Mouse (Mus musculus) R1 (cell line): ENCODE measurements around the gene Ntm.

ENCODE experiments used
- DNase-seq: peaks from one replicate; pipeline ENCODE4 v3.0.0-alpha.2; 2018; ENCODE audit warnings: low read depth, low spot score

The Ntm gene

GRCm38 (mm10) chr9:29181661-29182060 lies 781.3 kb downstream of the Ntm start:
- DNase-seq, result no peak

DNA sequence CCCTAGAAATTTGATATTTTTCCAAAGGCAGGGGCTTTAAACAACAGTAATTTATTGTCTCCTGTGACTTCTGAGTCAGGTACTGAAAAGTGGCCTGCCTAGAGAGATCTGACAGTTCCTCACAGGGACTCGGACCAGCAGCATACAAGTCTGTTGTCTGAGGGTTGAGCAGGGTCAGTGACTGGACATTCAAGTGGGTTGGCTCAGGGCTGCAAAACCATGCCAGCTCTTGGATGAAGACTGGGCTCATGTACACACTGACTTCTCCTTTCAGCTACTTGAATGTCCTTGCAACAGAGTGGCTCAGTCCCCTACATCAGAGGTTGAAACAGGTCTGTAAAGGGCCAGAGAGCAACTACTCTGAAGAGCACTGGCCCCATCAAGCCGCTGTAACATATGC lies 797.2 kb downstream of the Ntm start:
- DNase-seq, result no peak

GRCm38 (mm10) chr9:29161059-29161642 lies 801.8 kb downstream of the Ntm start:
- no peak for DNase-seq

DNA sequence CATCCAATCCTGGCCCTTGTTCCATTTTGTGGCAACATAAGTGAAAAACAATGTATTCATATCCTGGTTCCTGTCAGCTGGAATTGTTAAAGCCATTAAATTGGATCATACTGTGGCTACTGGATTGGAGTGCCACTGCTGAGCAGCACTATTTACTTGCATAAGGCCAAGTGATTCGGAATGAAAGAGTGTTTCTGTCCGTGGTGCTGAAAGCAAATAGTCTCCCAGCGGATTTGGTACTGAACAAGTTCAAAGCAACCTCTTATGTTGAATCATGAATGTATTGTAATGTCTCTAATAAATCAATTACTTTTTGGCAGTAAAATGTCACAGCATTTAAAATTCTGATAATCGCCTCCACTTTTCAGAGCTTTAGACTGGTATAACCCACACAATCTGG lies 817.0 kb downstream of the Ntm start:
- DNase-seq, result peak; percentile 62

DNA sequence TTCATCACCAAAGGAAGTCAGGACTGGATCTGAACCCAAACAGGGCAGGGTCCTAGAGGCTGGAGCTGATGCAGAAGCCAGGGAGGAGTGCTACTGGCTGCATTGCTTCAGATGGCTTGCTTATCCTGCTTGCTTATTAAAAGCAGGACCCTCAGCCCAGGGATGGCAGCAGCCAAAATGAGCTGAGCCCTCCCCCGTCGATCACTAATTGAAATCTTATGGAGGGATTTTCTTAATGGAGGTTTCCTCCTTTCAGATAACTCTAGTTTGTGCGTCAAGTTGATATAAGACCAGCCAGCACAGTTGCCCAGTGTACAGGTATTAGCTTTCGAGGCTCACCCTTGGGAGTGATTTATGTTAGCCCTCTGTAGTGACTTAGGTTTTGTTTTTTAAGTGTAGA lies 826.9 kb downstream of the Ntm start:
- DNase-seq, result no peak

DNA sequence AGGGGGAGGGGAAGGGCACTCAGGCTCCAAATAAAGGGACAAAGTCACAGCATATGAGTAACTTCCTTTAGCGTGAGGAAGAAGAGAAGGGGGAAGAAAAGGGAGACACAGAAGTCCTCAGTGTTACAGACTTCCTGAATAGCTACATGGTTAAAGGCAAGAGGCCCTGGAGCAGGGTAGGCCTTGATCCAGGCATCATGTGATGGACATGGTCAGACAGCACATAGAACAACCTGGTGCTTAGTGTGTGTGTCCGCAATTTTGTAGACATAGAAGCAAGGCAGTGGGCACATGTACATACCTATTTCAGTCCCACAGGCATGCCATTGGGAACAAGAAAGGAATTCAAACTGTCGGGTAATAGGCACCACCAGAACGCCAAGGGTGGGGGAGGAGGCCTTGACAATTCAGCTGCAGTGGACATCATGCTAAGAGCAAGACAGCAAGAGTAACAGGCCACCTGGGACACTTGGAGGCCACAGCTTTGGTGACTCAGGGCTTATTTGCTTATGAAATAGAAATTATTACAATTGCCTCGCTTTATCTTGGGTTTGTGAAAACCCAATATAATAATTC lies 832.1 kb downstream of the Ntm start:
- DNase-seq, result no peak

- no peak for DNase-seq
These were observed 832.6 kb downstream of the Ntm start for GRCm38 (mm10) chr9:29130316-29130715.

- no peak for DNase-seq
These were observed 834.5 kb downstream of the Ntm start for GRCm38 (mm10) chr9:29128416-29128815.

DNA sequence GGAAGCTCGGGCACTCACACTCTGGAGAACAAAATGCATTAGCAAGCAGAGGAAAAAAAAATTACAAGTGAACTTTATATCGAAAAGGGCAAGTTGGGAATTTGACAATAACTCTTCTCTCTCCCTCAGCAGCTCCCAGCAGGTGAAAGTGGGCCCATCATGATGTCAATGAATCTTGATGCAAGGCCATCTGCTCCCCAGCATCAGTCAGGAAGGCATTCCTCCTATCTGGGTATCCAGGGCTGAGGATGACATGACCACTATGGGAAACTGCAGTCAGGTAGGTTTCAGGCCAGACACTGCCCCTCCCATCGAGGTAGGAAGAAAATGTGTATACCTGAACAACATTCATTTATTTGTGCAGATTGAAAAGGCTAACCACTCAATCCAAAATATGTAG lies 838.5 kb downstream of the Ntm start:
- DNase-seq, result no peak

- no peak for DNase-seq
These were observed 839.1 kb downstream of the Ntm start for GRCm38 (mm10) chr9:29123828-29124227.

DNA sequence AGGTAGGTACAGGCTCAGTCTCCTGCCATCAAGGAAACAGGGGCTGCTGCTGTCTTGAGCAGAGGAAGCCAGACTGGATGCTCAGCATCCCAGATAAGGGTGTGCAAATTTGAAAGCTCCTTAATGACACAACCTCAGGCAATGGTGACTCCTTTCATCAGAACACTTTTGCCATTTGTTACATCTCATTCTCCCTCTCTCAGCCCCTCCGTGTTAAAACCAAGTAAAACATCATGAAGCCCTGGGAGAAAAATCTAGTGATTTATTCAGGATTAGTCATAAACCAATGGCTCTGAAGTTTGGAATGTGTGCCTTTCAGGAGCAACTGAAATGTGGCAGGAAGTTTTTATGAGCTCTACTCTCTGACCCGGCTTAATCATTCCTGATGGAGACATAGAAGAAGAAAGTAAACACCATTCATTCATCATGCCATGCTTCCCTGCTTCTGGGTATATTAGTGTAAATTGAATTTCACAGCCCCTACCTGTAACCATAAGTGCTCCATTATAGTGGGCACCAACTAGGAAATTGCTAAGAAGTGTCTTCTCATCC lies 845.3 kb downstream of the Ntm start:
- DNase-seq, result no peak

GRCm38 (mm10) chr9:29115337-29115736 lies 847.6 kb downstream of the Ntm start:
- no peak for DNase-seq

DNA sequence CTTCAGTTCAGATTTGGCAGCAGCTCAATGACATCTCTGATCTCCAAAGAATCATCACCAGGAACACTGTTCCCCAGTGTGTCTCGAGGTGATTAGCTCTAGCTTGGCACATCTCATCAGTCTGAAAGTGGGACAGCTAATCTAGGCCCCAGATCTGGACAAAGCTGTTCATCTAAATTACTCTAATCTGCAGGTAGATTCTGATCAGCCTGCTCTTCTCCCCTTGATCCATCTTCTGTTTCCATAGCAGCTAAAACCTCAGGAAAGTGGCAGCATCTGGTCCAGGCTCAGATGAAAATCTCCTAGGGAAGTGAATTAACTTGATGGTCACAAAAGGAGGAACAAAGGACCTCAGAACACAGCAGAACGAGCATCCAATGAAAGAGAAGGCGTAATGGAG lies 856.2 kb downstream of the Ntm start:
- DNase-seq, result no peak

DNA sequence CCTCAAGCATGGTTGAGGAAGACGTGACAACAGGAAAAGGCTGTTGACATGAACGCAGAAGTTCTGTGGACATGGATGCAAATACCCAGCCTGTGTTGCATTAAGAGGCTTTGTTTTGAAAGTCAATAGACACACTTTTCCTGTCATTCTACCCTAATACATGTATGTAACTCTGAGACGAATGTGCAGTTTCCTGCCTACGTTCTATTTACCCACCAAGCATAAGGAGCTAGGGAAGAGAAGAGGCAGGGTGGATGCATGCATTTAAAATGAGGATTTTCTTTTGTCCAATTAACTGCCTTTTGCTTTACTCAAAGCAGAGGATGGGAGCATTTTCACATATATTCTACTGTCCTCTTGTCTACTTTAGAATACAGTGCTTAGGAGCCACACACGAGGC lies 858.5 kb downstream of the Ntm start:
- no peak for DNase-seq

DNA sequence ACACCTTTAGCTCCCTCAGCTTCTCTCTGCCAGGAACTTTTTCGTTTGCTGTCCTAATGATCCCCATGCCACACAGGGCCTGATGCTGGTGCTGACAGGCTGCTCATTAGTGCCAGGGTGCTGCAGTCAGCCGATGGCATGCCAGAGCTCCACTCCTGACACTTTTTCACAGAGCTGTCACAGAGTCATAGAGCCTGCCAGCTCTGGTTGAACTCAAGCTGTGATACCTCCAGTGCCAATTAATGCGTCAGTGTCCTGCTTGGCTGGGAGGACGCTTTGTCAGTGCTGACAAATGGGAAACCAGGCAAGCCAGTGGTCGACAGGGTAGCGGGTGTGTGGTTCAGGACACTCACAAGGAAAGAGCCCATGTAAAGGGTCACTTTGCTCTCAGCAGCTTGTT lies 858.9 kb downstream of the Ntm start:
- no peak for DNase-seq

- DNase-seq, result no peak
These were observed 862.3 kb downstream of the Ntm start for GRCm38 (mm10) chr9:29100624-29101023.

DNA sequence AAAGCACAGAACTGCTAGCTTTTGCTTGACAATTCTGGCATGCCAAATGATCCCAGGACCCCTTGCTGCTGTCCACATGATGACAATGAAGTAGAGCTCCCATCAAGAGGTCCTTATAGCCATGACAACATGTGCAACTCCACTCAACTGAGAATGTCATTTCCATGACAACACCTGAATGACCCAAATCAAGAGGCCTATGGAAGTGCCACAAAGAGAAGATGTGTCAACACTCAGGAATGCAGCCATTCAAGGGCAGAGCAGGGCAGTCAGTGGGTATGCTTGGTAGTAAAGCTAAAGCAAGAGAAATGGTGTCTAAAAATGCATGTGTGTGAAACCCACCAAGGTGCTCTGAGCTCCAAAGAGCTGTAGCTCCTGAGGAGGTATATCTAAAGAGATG lies 870.5 kb downstream of the Ntm start:
- DNase-seq, result peak; percentile 10

DNA sequence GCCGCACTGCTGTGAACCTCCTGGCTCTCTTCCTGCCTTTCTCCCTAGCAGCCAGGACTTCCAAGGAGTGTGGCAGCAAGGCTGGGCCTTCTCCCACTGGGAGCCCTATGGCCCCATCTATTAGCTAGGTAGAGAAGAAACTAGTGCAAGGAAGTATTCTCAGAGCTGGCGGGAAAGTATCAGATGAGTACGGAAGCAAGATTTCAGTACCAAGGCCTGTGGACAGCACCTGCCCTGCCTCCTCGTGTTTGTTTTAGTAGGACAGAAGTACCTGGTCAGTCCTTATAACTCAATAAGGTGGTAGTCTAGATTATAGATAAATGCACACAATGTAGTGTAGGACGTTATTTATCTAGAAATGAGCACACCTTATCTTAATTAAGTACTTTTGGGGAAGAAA lies 874.3 kb downstream of the Ntm start:
- DNase-seq, result peak; percentile 14

- DNase-seq, result no peak
These were observed 875.3 kb downstream of the Ntm start for GRCm38 (mm10) chr9:29087656-29088055.

GRCm38 (mm10) chr9:29087171-29087570 lies 875.8 kb downstream of the Ntm start:
- DNase-seq, result no peak

GRCm38 (mm10) chr9:29075924-29076577 lies 886.9 kb downstream of the Ntm start:
- DNase-seq, result no peak

- no peak for DNase-seq
These were observed 887.7 kb downstream of the Ntm start for GRCm38 (mm10) chr9:29075243-29075642.

DNA sequence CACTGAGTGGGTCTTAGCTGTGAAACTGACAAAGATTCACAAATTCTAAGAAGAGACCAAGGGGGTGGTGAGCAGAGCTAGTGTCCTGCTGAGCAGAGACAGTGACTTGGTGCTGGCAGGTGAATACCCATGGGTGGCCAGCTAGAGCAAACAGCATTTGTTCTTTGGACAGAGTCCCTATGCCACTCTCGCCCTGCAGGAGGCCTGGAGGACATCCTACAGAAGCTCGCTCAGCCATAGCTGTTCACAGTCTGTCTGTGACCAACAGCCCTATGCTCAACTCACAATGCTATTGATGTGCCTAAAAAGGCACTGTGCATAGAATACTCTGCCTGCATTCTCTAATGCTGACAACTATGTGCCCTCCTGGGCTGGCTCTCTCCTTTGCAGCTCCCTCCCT lies 888.4 kb downstream of the Ntm start:
- no peak for DNase-seq
